Mouse (Mus musculus): Measurements from ENCODE around the gene Fzr1.

- TF ChIP-seq CTCF (conservative IDR thresholded peaks at IDR 0.05; ENCODE audit: low read length) (no peak), NANOG (IDR thresholded peaks at IDR 0.05; ENCODE audit: borderline replicate concordance, low read length) (no peak)
Measured at GRCm38 (mm10) chr10:81411471-81412400, 33.4 kb upstream of the Fzr1 start.
